Mouse (Mus musculus) right cerebral cortex, postnatal 36 days (tissue): ENCODE measurements around the gene Olfr1211.

Source experiments
- DNase-seq, 2 experiments: peaks; one replicate each; pipeline ENCODE4 v3.0.0; 2022; ENCODE audit warnings: low spot score in 2 of 2, mixed read lengths in 1 of 2

Olfr1211 gene

GRCm38 (mm10) chr2:88938011-88938410 lies at the start of gene Olfr1211:
TSS of gene Olfr1211 (minus strand) at chr2:88938111.
- no peak for DNase-seq

DNA sequence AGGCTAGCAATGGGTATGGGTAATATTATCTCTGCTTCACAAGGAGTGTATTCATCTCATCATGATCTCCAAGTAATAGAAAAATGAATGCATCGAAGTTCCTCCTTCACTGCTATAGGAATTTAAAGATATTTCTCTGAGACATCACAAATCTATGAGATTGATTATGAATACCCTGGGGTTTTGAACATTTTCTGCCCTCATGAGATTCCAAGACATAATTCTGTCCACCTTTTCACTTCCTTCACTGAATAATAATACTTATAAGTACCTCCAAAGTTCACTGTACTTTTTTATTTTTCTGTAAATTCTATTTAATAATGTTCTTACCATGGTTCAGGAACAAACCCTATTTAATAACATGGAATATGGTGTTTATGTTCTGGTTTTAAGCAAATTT lies 42.3 kb upstream of the Olfr1211 start, which contains the start of gene Gm13762:
TSS of gene Gm13762 (minus strand) at position 101 of the 400 bp plus-strand sequence.
- no peak for DNase-seq

GRCm38 (mm10) chr2:88953669-88954068 lies 15.8 kb upstream of the Olfr1211 start, which contains the start of gene Olfr1212:
TSS of gene Olfr1212 (plus strand) at chr2:88953969.
- no peak for DNase-seq

DNA sequence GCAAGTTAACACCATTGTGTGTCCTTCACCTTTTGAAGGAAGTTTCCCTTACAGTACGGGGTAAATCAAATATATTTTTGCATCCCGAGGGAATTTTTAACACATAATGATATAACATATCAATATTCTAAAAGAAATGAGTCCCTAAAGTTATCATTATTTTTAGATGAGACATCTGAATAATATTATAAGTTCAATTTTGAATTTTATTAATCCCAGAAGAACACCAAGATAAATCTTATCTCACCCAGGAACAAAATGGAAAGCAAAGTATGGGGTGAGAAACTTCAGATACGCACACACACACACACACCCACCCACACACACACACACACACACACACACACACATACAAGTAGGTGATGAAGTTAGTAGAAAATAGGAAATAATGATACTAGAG lies 22.9 kb downstream of the Olfr1211 start, which contains the start of gene Olfr1209:
TSS of gene Olfr1209 (minus strand) at position 101 of the 400 bp plus-strand sequence.
- DNase-seq = no peak

GRCm38 (mm10) chr2:88902211-88902610 lies 35.7 kb downstream of the Olfr1211 start, which contains the start of gene Olfr1208:
TSS of gene Olfr1208 (minus strand) at chr2:88902311.
- no peak for DNase-seq
